Mouse (Mus musculus): ENCODE measurements at regions not wholly inside any gene's neighbourhood (a gene's known extent, or its start where the extent isn't known, plus 50 kb on each side); places are given as distances from the start of the nearest gene placed in this dataset.

DNA sequence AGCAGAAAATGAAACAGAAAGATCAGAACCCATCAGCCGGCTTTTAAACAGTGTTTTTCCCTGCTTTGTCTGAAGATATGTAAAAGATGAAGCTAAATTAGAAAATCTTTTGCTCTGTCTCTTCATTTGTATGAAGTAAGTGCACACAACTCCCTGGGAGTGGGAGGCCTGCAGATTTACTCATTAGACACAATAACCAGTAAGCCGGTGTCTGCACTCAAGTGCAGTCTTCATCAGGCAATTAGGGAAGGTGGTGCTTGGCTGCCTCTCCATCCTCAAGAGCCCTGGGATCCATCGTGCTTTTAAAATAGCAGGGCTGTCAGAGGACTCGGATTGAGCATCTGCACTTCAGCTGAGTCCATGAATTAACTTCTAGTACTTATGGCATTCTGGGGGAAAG is 945.1 kb downstream of the Slc4a3 start:
- DNase-seq (ENCODE audit: low read depth): no peak

DNA sequence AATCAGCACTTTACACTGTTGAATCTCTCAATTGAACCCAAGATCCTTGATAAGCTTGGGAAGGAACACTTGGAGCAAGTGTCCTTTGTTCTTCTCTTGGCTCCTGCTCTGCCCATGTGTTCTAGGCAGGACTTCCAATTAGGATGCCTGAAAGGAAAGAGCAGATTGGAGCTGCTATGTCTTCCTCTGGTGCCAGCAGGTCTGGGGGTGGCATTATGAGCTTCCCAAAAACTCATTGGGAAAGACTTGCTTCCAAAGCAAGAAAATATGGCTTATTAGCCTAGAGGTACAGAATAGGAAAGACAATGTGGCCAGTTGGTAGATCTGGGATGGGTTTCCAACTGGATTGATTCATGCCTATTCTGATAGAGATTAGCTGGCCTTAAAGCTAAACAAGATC is 959.1 kb downstream of the Slc4a3 start:
- DNase-seq (ENCODE audit: low read depth): no peak

DNA sequence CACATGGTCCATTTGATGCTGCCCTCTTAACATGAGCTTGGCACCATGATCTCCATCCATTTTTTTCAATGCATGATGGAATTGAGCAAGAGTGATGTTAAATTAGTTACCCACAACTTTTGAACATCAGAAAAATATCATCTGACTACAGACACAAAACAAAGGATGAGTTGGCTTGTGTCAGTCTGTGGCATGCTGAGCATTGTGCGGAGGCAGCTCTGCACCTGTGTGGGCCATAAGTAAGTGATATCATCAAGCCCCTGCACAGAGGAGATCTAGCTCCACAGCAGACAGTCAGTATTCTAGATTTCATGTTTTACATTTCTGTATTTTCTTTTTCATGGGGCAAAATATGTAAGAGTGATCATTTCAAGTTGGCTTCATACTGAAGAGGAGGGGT is 962.8 kb downstream of the Slc4a3 start:
- DNase-seq (ENCODE audit: low read depth): no peak

DNA sequence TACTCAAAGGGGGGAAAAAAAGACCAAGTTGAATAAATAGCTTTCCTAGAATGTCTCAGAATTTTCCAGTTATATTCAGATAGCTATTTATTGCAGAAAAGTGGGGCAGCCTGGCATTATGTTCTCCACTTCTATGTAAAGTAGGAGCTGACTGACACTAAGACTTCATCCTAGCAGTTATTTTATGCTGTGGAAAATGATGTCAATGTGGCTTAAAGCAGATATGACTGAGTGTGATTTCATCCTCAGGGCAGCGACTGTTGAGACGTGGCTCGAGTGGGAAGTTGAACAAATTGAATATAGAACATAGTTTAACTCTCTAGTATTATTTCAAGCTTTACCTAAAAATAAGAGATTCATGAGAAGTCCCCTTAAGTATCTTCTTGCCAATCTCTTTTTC is 963.4 kb downstream of the Slc4a3 start:
- DNase-seq (ENCODE audit: low read depth): no peak

DNA sequence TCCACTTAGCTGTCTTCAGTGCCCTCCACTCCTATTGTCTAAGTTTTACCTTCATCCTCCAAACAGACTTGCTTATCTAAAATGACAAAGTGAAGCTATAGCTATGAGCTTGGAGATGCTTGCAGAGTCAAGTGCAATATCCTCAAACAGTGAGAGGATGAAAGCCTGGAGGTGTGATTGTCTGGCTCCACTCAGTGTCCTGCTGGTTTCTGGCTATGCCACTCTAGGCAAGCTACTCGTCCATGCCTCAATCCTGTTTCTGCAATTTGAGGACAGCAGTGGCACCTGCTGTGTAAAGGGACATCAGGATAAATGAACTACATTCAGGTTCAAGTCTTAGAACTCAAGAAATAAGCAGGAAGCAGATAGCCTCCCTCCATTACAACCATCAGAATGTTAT is 966.1 kb downstream of the Slc4a3 start:
- DNase-seq (ENCODE audit: low read depth): no peak

DNA sequence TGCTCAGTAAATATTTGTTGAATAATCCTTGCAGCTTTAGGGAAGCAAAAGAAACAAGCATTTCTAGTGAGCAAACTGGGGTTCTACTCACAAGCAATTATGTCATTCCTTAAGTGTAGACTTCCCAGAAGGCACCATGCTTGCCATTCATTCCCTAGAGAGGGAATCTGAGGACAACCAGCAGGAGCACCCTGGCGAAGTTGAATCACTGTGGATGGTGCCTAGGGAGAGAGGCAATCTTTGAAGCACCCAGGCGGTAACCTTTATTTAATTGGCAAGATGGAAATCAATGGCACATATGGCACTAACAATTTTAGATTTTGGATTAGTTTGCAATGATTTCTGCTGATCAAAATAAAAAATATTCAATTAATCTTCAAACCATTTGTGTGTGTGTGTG is 967.4 kb downstream of the Slc4a3 start:
- no peak for DNase-seq (ENCODE audit: low read depth)

DNA sequence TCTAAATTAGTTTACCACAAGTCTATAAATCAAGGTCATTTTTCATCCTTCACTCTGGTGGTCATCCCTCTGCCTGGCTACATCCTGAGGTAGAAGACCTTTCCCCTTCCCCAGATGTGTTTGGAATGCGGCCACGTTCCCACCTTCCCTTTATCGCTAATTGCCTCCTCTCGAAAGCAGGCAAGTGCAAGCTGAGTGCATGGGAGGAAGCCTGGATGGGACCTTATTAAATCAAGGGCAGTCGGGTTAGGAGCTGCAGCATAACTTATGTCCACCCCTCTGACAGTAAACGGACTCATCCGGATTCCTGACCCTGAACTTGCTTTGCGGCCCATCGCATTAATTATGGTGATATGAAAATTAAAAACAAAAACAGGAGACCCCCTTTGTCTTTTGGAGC is 983.5 kb downstream of the Slc4a3 start:
- no peak for DNase-seq (ENCODE audit: low read depth)

DNA sequence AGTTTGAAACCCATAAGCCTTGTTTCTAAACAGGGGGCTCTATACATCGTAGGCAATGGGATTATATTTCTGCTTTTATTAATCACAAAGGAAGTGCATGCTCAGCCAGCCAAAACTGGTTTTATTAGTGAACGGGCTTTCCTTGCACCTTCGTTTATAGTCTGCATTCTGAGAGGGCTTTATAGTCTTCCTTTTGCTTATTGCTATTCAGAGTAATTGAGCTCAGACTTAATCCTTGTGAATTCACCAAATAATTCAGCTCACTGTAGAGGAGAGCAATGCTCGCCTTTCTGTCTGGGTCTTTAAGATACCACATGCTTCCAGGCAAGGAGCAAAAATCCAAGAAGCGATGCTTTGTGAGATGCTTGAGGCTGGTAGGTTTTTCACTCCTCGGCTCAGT is 984.3 kb downstream of the Slc4a3 start:
- DNase-seq (ENCODE audit: low read depth): no peak

DNA sequence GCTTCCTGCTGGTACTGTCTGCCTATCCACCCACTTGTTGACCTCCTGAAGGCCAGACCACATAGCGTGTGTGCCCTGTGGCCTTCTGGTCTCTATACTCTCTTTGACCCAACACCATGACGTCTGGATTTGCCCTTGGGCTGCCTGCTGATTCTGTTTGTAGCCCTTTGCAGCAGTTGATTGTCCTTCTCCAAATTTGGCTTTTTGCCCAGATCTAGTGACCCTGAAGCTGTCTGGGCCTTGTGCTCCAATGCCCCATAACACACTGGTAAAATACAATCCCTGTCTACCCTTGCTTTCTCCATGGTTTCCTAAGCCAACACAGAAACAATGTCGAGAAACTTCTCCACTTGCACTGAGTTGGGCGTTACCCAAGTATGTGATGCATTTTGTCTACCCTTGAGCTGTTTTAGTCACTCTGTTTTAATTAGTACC is 979.3 kb downstream of the Epha4 start:
- no peak for DNase-seq (ENCODE audit: low read depth)

DNA sequence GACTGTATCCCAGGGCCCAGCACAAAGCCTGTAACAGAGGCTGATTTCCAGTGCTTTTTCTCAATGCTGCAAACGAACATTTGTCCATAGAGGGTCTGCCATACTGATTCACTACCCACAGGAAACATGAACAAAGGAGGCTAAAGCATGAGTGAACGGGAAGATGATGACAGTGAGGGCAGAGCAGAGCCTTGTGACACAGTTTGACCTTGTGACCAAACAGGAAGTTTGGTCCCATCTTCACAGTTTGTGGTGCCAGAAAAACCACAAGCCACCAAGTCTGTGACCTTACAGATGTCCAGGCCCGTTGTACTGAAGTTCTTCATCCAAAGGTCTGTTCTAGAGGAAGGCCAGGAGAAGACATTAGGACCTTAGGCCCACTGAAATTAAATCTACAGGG is 974.4 kb downstream of the Epha4 start:
- no peak for DNase-seq (ENCODE audit: low read depth)

DNA sequence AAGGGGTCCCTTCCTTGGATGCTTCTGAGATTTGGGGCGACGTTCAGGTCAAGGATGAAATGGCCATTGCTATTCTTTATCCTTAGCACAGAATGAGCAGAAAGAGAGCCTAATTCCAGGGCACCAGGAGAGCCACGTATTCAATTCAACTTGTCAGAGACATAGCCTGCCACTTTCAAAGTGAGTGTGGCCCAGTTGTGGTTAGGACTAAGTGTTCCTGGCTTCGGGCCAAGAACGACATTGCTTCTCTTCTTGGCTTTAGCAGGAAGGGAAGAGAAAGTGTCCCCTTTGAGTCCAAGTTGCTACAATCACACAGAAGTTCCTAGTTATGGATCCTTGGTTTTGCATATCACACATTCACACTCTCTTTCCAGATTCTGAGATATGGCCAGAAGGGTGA is 964.0 kb downstream of the Epha4 start:
- no peak for DNase-seq (ENCODE audit: low read depth)

DNA sequence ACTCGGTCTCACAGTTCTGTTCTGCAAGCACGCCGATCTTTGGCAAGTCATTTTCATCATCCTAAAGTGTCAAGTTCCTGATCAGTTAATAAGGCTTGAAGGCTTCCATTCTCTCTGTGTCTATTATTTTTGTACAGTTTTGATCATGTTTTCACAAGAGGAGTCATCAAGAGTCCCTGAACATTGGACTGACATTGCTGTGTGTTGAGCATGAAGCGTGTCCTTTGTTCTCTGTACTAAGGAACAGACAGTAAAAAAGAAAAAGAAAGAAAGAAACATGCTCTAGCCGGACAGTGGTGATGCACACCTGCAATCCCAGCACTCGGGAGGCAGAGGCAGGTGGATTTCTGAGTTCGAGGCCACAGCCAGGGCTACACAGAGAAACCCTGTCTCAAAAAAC is 955.4 kb downstream of the Epha4 start:
- no peak for DNase-seq (ENCODE audit: low read depth)

DNA sequence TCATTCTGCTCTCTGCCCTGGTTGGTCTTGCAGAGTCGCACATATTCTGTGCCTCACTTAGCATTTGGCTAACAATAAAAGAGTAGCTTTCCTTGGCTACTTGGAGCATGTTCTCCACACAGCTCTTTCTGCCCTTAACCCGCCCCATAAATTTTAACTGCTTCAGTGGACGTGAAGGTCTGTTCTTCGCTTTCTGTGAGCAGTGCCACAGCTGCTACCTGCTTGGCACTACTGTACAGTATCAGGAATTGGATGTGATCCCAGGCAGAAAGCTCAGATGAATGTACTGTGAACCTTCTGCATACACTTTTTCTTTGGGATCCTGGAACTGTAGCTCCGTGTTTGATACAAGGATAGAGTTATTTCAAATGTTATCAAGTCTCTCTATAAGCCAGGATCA is 939.4 kb downstream of the Epha4 start:
- no peak for DNase-seq (ENCODE audit: low read depth)

DNA sequence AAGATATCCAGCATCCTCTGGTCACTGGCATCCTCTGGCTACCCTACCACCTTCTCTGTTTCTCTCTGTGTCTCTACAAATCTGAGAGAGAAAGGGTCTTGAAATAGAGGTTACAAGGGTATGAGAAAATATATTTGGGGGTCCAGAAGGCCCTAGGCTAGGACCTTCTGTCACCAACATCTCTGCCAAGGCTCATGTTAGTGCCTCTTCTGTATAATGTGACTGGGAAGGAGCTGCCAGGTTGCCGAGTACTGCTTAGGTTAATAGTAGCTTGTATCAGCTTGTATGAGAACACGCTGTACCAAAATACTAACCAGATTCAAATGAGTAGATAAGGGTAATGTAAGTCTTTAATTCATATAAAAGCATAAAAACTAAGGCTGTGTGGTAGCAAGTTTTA is 929.0 kb downstream of the Epha4 start:
- no peak for DNase-seq (ENCODE audit: low read depth)

DNA sequence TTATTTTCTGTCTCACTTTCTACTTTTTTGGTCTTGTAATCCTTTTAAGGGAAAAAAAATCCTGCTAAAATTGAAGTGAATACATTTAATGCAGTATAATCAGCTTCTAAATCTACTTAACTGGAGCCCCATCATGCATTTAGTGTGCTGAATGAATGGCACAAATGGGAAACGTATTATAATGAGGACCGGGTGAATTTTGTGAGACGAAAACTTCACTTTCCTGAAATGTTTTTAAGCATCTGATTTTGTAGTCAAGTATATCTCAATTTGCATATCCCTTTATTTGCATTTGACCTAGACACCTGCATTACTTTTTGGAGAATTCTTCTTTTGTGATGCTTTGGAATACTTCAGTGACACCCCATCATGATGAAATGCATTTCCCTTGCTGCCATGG is 889.1 kb downstream of the Epha4 start:
- no peak for DNase-seq (ENCODE audit: low read depth)

DNA sequence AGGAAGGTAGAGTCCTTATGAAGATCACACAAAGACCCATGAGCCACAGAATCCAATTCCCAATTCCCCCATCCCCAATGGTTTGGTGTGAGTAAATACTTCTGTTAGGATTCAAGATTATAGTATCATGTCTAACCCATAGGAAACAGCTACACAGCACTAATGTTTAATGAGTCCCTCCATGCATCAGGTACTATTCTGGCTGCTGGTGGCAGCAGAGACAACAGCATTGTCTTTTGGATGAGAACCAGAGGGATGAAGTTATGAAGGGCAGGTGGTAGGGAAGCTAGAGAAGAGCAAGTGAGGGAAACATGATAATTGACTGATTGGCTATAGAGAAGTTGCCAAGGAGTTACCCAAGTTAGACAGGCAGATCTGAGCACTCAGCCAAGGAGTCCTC is 885.0 kb downstream of the Epha4 start:
- DNase-seq (ENCODE audit: low read depth): no peak

DNA sequence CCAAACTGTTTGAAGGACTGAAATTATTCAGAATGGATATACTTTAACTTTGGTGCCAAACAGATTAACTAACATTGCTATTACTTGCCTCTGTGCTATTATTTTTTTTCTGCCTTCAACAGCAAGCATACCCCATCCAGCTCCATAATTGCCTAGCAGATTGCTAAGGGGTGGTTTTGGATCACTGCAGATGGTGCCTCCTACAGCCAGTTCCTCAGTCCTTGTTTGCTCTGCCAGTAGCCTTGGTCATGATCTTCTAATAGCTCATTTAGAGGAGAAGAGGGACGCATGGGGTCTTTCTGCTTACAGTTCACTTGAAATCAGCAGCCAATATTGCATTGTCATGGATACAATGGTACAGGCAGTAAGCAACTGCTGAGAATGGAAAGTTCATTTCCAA is 880.8 kb downstream of the Epha4 start:
- DNase-seq (ENCODE audit: low read depth): no peak

DNA sequence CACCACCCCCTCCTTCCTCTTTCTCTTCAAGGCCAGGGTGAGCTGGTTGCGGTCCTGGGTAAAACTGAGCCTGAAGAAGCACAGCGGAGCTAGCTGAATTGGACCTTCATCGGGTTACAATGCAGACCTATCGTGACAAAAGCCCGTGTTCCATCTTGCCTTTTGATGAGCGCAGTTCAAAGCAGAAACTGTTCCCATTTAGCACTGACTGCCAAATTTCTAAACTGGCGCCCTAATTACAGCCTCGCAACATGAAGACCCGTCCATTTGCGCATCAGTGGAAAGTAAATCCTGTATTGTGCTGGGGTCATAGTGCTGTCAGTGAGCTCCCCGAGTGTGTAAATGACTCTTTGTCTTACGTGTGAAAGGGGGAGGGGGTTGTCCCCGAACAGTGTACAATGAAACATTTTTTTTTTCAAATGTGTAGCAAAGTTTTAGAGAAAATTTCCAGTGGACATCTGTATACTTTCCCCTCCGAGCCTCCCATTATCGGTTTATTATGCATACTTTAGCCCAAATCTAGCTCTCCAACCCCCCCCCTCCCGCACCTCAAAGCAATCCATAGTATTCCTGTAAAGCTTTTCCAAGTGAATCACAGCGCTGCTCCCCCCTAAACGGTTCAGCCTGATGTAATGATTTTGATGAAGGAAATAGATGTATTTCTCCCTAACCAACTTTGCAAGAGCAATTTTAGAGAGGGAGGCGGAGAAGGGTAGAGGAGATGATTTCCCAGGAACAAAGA is 877.4 kb downstream of the Epha4 start:
- DNase-seq (ENCODE audit: low read depth): no peak

DNA sequence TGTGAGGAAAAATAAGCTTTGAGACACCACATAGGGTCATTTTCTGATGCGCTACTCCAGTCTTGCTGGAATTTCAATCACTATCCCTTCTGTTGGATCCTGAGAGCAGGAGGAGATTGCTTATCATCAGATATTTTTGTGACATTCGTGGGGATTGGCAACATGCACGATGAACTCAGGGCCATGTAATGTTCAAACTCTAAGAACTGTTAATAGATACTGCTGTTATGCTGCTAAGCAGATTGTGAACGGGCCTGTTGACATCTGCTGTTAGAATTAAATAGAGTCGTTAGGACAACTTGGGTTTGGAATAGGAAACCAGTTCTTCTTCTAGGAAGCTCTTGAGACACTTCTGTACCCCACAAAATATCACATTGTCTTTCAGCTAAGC is 876.9 kb downstream of the Epha4 start:
- no peak for DNase-seq (ENCODE audit: low read depth)

DNA sequence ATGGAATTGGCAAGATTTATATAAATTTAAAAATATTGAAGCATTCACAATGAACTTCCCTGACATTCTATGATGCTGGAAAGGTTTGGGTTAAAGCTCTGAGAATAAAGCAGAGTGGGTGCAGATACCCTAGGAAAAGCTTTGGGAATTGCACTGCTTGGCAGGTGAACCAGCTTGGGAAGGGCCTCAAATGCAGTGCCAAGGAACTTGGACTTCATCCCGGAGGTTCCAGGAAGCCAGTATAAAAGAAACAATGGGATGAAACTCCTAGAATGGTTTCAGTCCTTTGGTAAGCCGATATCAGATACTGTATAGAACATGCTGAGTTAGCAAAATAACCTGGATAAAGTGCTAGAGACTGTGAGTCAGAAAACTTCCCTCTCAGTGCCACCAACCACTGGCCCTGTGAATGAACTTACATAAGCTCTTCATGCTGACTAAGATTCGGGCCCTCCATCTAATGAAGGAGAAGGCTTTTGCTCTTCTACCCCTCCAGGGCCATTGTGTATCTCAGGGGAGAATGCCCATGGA is 873.6 kb downstream of the Epha4 start:
- no peak for DNase-seq (ENCODE audit: low read depth)

DNA sequence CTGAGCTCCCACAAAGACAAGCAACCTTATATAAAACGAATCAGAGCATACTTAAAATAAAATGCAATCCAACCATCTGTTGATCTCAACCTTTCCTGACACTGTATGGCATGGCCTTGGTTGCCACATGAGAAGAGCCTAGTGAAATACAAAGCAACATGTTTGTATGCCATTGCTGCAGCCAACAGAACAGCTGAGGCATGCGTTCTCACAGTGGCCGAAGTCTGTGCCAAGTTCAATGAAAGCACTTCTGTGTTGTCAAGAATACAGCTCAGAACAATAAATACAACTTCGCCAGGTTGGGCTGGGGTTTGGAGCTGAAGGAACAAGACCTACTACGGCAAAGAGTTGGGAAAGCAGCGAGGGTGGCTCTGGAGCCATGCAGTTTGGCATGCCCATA is 872.2 kb downstream of the Epha4 start:
- no peak for DNase-seq (ENCODE audit: low read depth)

DNA sequence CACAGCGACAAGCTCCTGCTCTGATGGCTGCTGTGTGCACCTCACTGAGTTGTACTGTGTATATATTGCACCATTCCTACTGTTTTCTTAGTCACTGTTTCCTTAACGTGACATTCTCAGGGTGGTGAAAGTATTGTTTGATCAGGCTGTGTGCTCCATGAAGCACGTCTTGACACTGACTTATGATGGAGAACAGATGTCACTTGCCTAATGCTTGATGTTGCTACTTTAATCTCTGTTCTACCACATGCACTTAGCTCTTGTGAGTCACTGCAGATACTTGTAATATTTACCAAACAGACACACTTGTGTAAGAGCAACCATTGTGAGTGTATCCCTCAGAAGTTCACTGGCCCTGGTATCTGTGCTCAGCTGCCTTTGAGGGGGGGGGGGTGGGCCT is 870.0 kb downstream of the Epha4 start:
- no peak for DNase-seq (ENCODE audit: low read depth)

DNA sequence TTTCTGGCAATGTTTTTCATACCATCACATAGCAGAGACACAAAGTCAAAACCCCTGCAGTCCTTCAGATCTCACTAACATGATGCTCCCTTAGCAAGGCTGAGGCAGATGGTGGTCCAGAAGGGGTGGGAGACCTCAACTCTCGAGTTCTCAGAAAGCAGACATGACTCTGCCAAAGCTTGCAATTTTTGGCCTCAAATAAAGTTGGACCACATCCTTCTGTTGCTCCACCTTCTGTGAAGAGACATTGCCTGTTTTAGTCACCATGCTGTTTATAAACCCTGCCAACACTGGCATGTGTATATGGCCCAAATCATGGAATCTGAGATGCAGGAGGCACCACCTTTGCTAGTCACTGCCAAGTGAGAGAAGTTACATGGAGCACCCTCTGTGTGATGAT is 860.1 kb downstream of the Epha4 start:
- DNase-seq (ENCODE audit: low read depth): no peak

DNA sequence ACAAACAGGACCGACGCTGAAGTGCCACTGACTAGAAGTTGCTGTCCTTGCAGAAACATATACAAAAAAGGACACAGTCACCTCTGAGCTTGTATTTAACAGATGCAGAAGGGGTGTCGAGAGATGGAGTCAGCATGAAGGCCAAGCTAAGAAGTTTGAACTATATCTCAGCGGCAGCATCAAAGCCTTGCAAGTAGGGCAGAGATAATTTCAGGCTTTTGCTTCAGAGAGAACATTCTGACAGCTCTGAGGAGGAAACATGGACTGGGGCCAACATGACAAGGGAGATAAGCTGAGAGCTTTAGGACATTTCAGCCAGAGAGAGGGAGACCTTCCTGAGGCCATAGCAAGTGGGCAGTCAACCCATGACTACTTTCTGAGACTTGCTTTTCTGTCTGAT is 856.7 kb downstream of the Epha4 start:
- no peak for DNase-seq (ENCODE audit: low read depth)

Data from naive thymus-derived CD4-positive, alpha-beta T cell, adult 2 months (primary cell).